Mouse (Mus musculus): ENCODE data around the gene Cyp2a4. TPM values are rescaled to one million over a fixed set of nuclear protein-coding genes. Genes with fewer than 3 reads are reported as not detected.
"Not testable (repeated sequence)": the region's sequence is repeated elsewhere in the genome, so short reads cannot be mapped to it uniquely, and the experiment has no call there.

Cyp2a4 gene
- polyA plus RNA-seq (2015; fragmentation: Nextera tagmentation; extraction: Ambion mirVana), result not detected in 2 replicates

GRCm38 (mm10) chr7:26306926-26307325 is at the start of gene Cyp2a4:
TSS of gene Cyp2a4 (plus strand) at chr7:26307169.
- not testable (repeated sequence) for H3K9me3 ChIP-seq; H3K36me3 ChIP-seq; H3K27me3 ChIP-seq; H3K4me2 ChIP-seq; H3K9ac ChIP-seq; H3K4me1 ChIP-seq; H3K4me3 ChIP-seq; ATAC-seq (ENCODE audit: borderline replicate concordance, extremely low read depth, low FRiP score, low TSS enrichment); H3K27ac ChIP-seq
- 48% methylated on average over 2 of the region's 2 CpGs for WGBS

GRCm38 (mm10) chr7:26260034-26260433 is 46.9 kb upstream of the Cyp2a4 start, which contains the start of gene Vmn1r184:
TSS of gene Vmn1r184 (plus strand) at chr7:26260334.
- 71% methylated on average over 1 of the region's 1 CpGs for WGBS
- H3K27ac ChIP-seq; H3K36me3 ChIP-seq; H3K27me3 ChIP-seq; H3K9me3 ChIP-seq; H3K9ac ChIP-seq; ATAC-seq (ENCODE audit: borderline replicate concordance, extremely low read depth, low FRiP score, low TSS enrichment); H3K4me1 ChIP-seq; H3K4me2 ChIP-seq; H3K4me3 ChIP-seq: not testable (repeated sequence)

- H3K9ac ChIP-seq; H3K36me3 ChIP-seq; H3K27ac ChIP-seq; ATAC-seq (ENCODE audit: borderline replicate concordance, extremely low read depth, low FRiP score, low TSS enrichment); H3K9me3 ChIP-seq; H3K4me1 ChIP-seq; H3K27me3 ChIP-seq; H3K4me3 ChIP-seq; H3K4me2 ChIP-seq: not testable (repeated sequence)
- 76% methylated on average over 8 of the region's 8 CpGs for WGBS
Observed at GRCm38 (mm10) chr7:26303429-26304166, 3.4 kb upstream of the Cyp2a4 start.

- H3K4me3 ChIP-seq; H3K27me3 ChIP-seq; H3K4me1 ChIP-seq; H3K9ac ChIP-seq; H3K36me3 ChIP-seq; H3K4me2 ChIP-seq; H3K27ac ChIP-seq; H3K9me3 ChIP-seq; ATAC-seq (ENCODE audit: borderline replicate concordance, extremely low read depth, low FRiP score, low TSS enrichment): not testable (repeated sequence)
- 80% methylated on average over 4 of the region's 4 CpGs for WGBS
Observed at GRCm38 (mm10) chr7:26311786-26312185, 4.8 kb downstream of the Cyp2a4 start.

GRCm38 (mm10) chr7:26315194-26315593 is 8.2 kb downstream of the Cyp2a4 start:
- H3K27me3 ChIP-seq; H3K4me2 ChIP-seq; H3K9ac ChIP-seq; H3K9me3 ChIP-seq; H3K27ac ChIP-seq; H3K36me3 ChIP-seq; ATAC-seq (ENCODE audit: borderline replicate concordance, extremely low read depth, low FRiP score, low TSS enrichment); H3K4me3 ChIP-seq; H3K4me1 ChIP-seq: not testable (repeated sequence)
- 80% methylated on average over 2 of the region's 2 CpGs for WGBS

GRCm38 (mm10) chr7:26315809-26316208 is 8.8 kb downstream of the Cyp2a4 start:
- H3K9me3 ChIP-seq; H3K4me1 ChIP-seq; ATAC-seq (ENCODE audit: borderline replicate concordance, extremely low read depth, low FRiP score, low TSS enrichment); H3K27ac ChIP-seq; H3K4me3 ChIP-seq; H3K36me3 ChIP-seq; H3K27me3 ChIP-seq; H3K9ac ChIP-seq; H3K4me2 ChIP-seq: not testable (repeated sequence)
- WGBS, result 74% methylated on average over 4 of the region's 4 CpGs

GRCm38 (mm10) chr7:26320361-26320760 is 13.4 kb downstream of the Cyp2a4 start:
- not testable (repeated sequence) for H3K36me3 ChIP-seq; H3K9me3 ChIP-seq; ATAC-seq (ENCODE audit: borderline replicate concordance, extremely low read depth, low FRiP score, low TSS enrichment); H3K4me2 ChIP-seq; H3K4me3 ChIP-seq; H3K9ac ChIP-seq; H3K4me1 ChIP-seq; H3K27ac ChIP-seq; H3K27me3 ChIP-seq
- WGBS, result 57% methylated on average over 3 of the region's 3 CpGs

- not testable (repeated sequence) for H3K36me3 ChIP-seq; H3K4me1 ChIP-seq; H3K9me3 ChIP-seq; H3K9ac ChIP-seq; H3K27me3 ChIP-seq; ATAC-seq (ENCODE audit: borderline replicate concordance, extremely low read depth, low FRiP score, low TSS enrichment); H3K27ac ChIP-seq; H3K4me2 ChIP-seq; H3K4me3 ChIP-seq
Observed at GRCm38 (mm10) chr7:26350177-26350576, 43.2 kb downstream of the Cyp2a4 start.

GRCm38 (mm10) chr7:26352258-26352657 is 45.3 kb downstream of the Cyp2a4 start:
- WGBS, result 79% methylated on average over 3 of the region's 3 CpGs
- H3K27ac ChIP-seq, result not testable (repeated sequence)

GRCm38 (mm10) chr7:26356719-26357118 is 49.8 kb downstream of the Cyp2a4 start:
- not testable (repeated sequence) for H3K9me3 ChIP-seq; ATAC-seq (ENCODE audit: borderline replicate concordance, extremely low read depth, low FRiP score, low TSS enrichment); H3K27ac ChIP-seq; H3K4me3 ChIP-seq; H3K9ac ChIP-seq; H3K27me3 ChIP-seq; H3K4me2 ChIP-seq; H3K4me1 ChIP-seq; H3K36me3 ChIP-seq
- WGBS, result 73% methylated on average over 5 of the region's 6 CpGs

More at GRCm38 (mm10) chr7:26352258-26352657, 45.3 kb downstream of the Cyp2a4 start:
- not testable (repeated sequence) for ATAC-seq (ENCODE audit: borderline replicate concordance, extremely low read depth, low FRiP score, low TSS enrichment); H3K9ac ChIP-seq; H3K4me2 ChIP-seq; H3K27me3 ChIP-seq; H3K4me3 ChIP-seq; H3K4me1 ChIP-seq; H3K36me3 ChIP-seq; H3K9me3 ChIP-seq

All from lung, embryonic 15.5 days (tissue).